Mouse (Mus musculus) forebrain, embryonic 11.5 days (tissue): ENCODE measurements around the gene Colgalt2. TPM values are rescaled to one million over a fixed set of nuclear protein-coding genes. Genes with fewer than 3 reads are reported as not detected.

Experiments used
- ATAC-seq: fragments of 200-750 bp; cut with Nextera tagmentation; replicated peaks from 2 replicates; pipeline ENCODE4 v1.8.0; 2017; ENCODE audit warnings: moderate TSS enrichment; ENCODE audit not compliant: low FRiP score
- DNase-seq: peaks from one replicate; pipeline ENCODE4 v3.0.0-alpha.2; 2017; ENCODE audit warnings: low spot score
- H3K27ac ChIP-seq: fragments of 300-500 bp; sonication (generic); 2 replicates; pipeline ENCODE4 v1.5.1; 2014; ENCODE audit warnings: low read depth, low read length
- H3K27me3 ChIP-seq: fragments of 300-500 bp; sonication (generic); 2 replicates; pipeline ENCODE4 v1.6.1; 2014; ENCODE audit warnings: mild to moderate bottlenecking, low read length, mixed read lengths; ENCODE audit not compliant: control insufficient read depth, insufficient read depth
- H3K36me3 ChIP-seq: fragments of 300-500 bp; sonication (generic); 2 replicates; pipeline ENCODE4 v1.6.1; 2014; ENCODE audit warnings: mild to moderate bottlenecking, low read length, moderate library complexity, mixed read lengths; ENCODE audit not compliant: control insufficient read depth, insufficient read depth
- H3K4me1 ChIP-seq: fragments of 300-500 bp; sonication (generic); replicated peaks from 2 replicates; pipeline ENCODE4 v1.6.1; 2014; ENCODE audit warnings: low read length, mixed read lengths; ENCODE audit not compliant: control insufficient read depth, insufficient read depth
- H3K4me2 ChIP-seq: fragments of 300-500 bp; sonication (generic); 2 replicates; pipeline ENCODE4 v1.6.1; 2014; ENCODE audit warnings: low read depth, mild to moderate bottlenecking, low read length, moderate library complexity, mixed read lengths; ENCODE audit not compliant: severe bottlenecking
- H3K4me3 ChIP-seq: fragments of 300-500 bp; sonication (generic); 2 replicates; pipeline ENCODE4 v1.5.1; 2014; ENCODE audit warnings: low read depth, low read length
- H3K9ac ChIP-seq: fragments of 300-500 bp; sonication (generic); 2 replicates; pipeline ENCODE4 v1.6.1; 2014; ENCODE audit warnings: low read length
- H3K9me3 ChIP-seq: fragments of 300-500 bp; sonication (generic); 2 replicates; pipeline ENCODE4 v1.6.1; 2016; ENCODE audit warnings: low read length, mixed read lengths; ENCODE audit not compliant: control insufficient read depth
- WGBS: fragments of 180-500 bp; shearing (Covaris S2); extraction: QIAGEN DNeasy Blood & Tissue Kit; methylation state at CpG from one replicate; pipeline ENCODE4 v1.1.7; 2014; 5-methylcytosine and 5-hydroxymethylcytosine counted together
- polyA plus RNA-seq: library from polyadenylated mRNA; unstranded; fragments of >200 nt; fragmentation: Nextera tagmentation; extraction: Ambion mirVana; gene quantifications from 2 replicates; pipeline ENCODE4 v1.2.1, GENCODE M21; 2014

Gene Colgalt2
- polyA plus RNA-seq, 1 experiment from 2014 or later = 2.2 TPM

- Histone ChIP-seq H3K27me3 (no peaks in the 10 kb centered on the region), H3K36me3 (no peaks in the 10 kb centered on the region), H3K27ac (no peak overlapping the region), H3K9me3 (no peaks in the 10 kb centered on the region), H3K4me2 (no peak overlapping the region), H3K4me1 (no peaks in the 10 kb centered on the region), H3K9ac (no peak overlapping the region), H3K4me3 (no peak overlapping the region)
- ATAC-seq (no peak), DNase-seq (no peak)
- 94% methylated on average over 1 of the region's 1 CpGs for WGBS
Observed at GRCm38 (mm10) chr1:152492258-152492657, 92.6 kb downstream of the Colgalt2 start.

DNA sequence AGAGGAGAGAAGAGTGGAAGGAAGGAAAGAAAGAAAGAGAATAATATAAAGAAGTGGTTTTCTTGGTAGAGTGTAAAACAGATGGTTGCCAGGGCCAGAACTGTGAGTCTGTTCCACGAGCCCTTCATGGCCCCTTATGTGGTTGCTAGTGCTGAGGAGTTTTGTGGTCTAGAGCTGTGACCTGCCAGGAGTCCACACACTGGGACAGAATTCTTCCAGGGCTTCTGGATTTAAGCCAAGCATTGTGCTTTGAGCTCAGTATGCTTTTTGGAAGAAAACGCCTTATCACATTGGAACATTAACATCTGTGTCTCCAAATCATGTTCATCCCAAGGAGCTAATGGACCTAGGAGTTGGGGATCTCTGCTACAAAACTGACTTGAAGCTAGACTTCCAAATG, 97.2 kb downstream of the Colgalt2 start:
- Histone ChIP-seq H3K27me3 (no peaks in the 10 kb centered on the region), H3K4me3 (no peak overlapping the region), H3K9me3 (no peaks in the 10 kb centered on the region), H3K27ac (no peak overlapping the region), H3K9ac (no peak overlapping the region), H3K4me2 (no peak overlapping the region), H3K36me3 (no peaks in the 10 kb centered on the region), H3K4me1 (no peaks in the 10 kb centered on the region)
- 88% methylated on average over 2 of the region's 2 CpGs for WGBS
- ATAC-seq (no peak), DNase-seq (no peak)

- H3K9me3 ChIP-seq = no peaks in the 10 kb centered on the region
- no peaks in the 10 kb centered on the region for H3K36me3 ChIP-seq
- no peak overlapping the region for H3K9ac ChIP-seq
- DNase-seq (no peak), ATAC-seq (no peak)
- 69% methylated on average over 11 of the region's 11 CpGs for WGBS
- no peak overlapping the region for H3K4me2 ChIP-seq
- no peak overlapping the region for H3K4me3 ChIP-seq
- no peaks in the 10 kb centered on the region for H3K27me3 ChIP-seq
- H3K4me1 ChIP-seq = no peaks in the 10 kb centered on the region
- H3K27ac ChIP-seq = no peak overlapping the region
Observed at GRCm38 (mm10) chr1:152497581-152497980, 98.0 kb downstream of the Colgalt2 start.

GRCm38 (mm10) chr1:152499802-152500201, 100.2 kb downstream of the Colgalt2 start:
- no peak overlapping the region for H3K4me2 ChIP-seq
- DNase-seq (no peak), ATAC-seq (no peak)
- 86% methylated on average over 12 of the region's 12 CpGs for WGBS
- no peaks in the 10 kb centered on the region for H3K36me3 ChIP-seq
- H3K27ac ChIP-seq = no peak overlapping the region
- H3K9ac ChIP-seq = no peak overlapping the region
- H3K9me3 ChIP-seq = no peaks in the 10 kb centered on the region
- no peaks in the 10 kb centered on the region for H3K4me1 ChIP-seq
- H3K27me3 ChIP-seq = no peaks in the 10 kb centered on the region
- H3K4me3 ChIP-seq = no peak overlapping the region

DNA sequence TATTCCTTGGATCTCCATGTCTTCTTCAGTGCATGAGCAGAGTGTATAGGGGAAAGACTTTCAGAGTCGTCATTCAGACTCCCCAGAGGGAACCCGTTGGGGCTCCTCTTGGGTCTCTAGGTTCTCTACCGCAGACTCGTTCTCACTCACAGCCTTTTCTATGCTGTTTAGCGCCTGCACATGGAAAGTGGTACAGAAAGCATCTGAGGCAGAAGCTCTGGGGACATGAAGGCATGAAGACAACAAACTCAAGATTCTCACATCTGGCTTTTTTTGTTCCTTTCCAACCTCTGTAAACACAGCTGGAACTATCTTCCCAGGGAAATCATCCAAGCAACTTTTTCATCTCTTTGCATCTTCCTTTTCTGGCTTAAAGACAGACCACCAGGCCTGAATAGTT, 106.5 kb downstream of the Colgalt2 start:
- H3K4me2 ChIP-seq = no peak overlapping the region
- no peaks in the 10 kb centered on the region for H3K9me3 ChIP-seq
- no peak for DNase-seq
- H3K9ac ChIP-seq = no peak overlapping the region
- H3K27ac ChIP-seq = no peak overlapping the region
- H3K27me3 ChIP-seq = no peaks in the 10 kb centered on the region
- ATAC-seq = no peak
- WGBS = 93% methylated on average over 5 of the region's 5 CpGs
- H3K4me1 ChIP-seq = no peaks in the 10 kb centered on the region
- H3K4me3 ChIP-seq = no peak overlapping the region
- no peaks in the 10 kb centered on the region for H3K36me3 ChIP-seq

DNA sequence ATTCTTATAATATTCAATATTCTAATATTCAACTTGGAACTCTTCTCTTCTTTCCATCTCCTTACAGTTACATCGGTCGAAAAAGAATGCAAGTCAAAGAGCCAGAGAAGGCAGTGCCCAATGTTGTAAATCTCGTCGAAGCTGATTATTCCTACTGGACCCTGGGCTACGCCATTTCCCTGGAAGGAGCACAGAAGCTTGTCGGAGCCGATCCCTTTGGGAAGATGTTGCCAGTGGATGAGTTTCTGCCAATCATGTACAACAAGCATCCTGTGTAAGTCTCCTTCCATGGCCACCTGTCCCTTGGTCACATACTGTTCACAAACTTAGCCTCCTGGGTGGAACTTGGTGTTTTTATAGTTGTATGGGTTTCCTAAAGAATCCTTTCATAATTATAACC, 107.1 kb downstream of the Colgalt2 start:
- H3K4me2 ChIP-seq = no peak overlapping the region
- H3K9me3 ChIP-seq = no peaks in the 10 kb centered on the region
- no peak for ATAC-seq
- H3K36me3 ChIP-seq = no peaks in the 10 kb centered on the region
- no peaks in the 10 kb centered on the region for H3K4me1 ChIP-seq
- H3K27ac ChIP-seq = no peak overlapping the region
- DNase-seq = no peak
- no peaks in the 10 kb centered on the region for H3K27me3 ChIP-seq
- H3K4me3 ChIP-seq = no peak overlapping the region
- WGBS = 94% methylated on average over 7 of the region's 7 CpGs
- no peak overlapping the region for H3K9ac ChIP-seq

DNA sequence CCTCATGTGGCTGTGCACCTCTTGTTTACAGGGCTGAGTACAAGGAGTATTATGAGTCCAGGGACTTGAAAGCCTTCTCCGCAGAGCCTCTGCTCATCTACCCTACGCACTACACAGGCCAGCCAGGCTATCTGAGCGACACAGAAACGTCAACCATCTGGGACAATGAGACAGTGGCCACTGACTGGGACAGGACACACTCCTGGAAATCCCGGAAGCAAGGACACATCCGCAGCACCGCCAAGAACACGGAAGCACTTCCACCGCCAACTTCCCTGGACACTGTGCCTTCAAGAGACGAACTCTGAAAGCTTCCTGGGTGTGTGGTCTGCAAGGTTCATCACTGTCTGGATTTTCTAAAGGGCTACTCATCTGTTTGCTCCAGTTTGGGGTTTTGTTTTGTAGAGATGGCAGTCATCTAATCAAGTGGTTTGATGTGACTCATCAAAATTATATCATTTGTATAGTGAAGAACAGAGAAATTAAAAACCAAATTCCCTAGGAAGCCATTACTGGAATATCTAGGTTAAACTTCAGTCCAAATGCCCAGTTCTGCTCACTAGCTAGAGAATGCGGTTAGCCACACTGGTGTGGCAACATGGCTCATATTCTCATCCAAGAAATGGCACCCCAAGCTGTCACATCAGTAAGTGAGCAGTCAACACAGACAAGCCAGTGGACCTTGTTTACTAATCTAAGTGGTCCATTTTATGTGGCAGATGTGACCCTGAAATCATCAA, 109.0 kb downstream of the Colgalt2 start:
- Histone ChIP-seq H3K27me3 (no peaks in the 10 kb centered on the region), H3K9me3 (no peaks in the 10 kb centered on the region), H3K27ac (no peak overlapping the region), H3K4me3 (no peak overlapping the region), H3K4me2 (no peak overlapping the region), H3K36me3 (no peaks in the 10 kb centered on the region), H3K9ac (no peak overlapping the region), H3K4me1 (no peaks in the 10 kb centered on the region)
- DNase-seq = no peak
- no peak for ATAC-seq
- 94% methylated on average over 11 of the region's 11 CpGs for WGBS

DNA sequence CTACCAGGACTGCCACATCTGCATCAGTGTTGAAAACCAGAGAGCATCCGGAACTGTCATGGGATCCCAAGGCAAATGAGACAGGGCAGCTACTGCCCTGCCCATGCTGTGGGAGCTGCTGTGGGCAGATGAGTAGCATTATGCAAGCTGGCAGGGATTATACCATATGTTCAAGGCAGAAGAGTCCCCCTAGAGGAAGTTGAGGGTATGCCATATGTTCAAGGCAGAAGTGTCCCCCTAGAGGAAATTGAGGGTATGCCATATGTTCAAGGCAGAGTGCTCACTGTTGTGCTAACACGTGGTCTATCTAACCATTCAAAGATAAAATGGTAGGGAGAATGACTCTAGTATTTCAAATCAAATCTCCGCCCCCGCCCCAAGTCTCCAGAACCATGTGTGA, 111.6 kb downstream of the Colgalt2 start:
- ATAC-seq (no peak), DNase-seq (no peak)
- Histone ChIP-seq H3K4me2 (no peak overlapping the region), H3K9ac (no peak overlapping the region), H3K4me3 (no peak overlapping the region), H3K9me3 (no peaks in the 10 kb centered on the region), H3K27me3 (no peaks in the 10 kb centered on the region), H3K27ac (no peak overlapping the region), H3K36me3 (no peaks in the 10 kb centered on the region), H3K4me1 (no peaks in the 10 kb centered on the region)
- 78% methylated on average over 4 of the region's 4 CpGs for WGBS

- Histone ChIP-seq H3K4me2 (no peak overlapping the region), H3K27ac (no peak overlapping the region), H3K27me3 (no peaks in the 10 kb centered on the region), H3K36me3 (no peaks in the 10 kb centered on the region), H3K4me3 (no peak overlapping the region), H3K4me1 (no peaks in the 10 kb centered on the region), H3K9me3 (no peaks in the 10 kb centered on the region), H3K9ac (no peak overlapping the region)
- WGBS = 64% methylated on average over 4 of the region's 4 CpGs
- ATAC-seq (no peak), DNase-seq (no peak)
Observed at GRCm38 (mm10) chr1:152514256-152514655, 114.6 kb downstream of the Colgalt2 start.
